Mouse (Mus musculus) midbrain, postnatal 0 days (tissue): ENCODE data around the gene Twf2. TPM values are rescaled to one million over a fixed set of nuclear protein-coding genes. Genes with fewer than 3 reads are reported as not detected.

Source experiments
- ATAC-seq: fragments of 200-750 bp; cut with Nextera tagmentation; 2 replicates; pipeline ENCODE4 v1.8.0; 2017; ENCODE audit warnings: moderate number of reproducible peaks, mild to moderate bottlenecking, moderate TSS enrichment, moderate library complexity; ENCODE audit not compliant: low FRiP score
- DNase-seq: peaks from one replicate; pipeline ENCODE4 v3.0.0-alpha.2; 2015; ENCODE audit warnings: low spot score
- H3K27ac ChIP-seq: fragments of 300-500 bp; sonication (generic); 2 replicates; pipeline ENCODE4 v1.5.1; 2014; ENCODE audit warnings: low read depth, mild to moderate bottlenecking, low read length, mixed read lengths
- H3K27me3 ChIP-seq: fragments of 300-500 bp; sonication (generic); 2 replicates; pipeline ENCODE4 v1.6.1; 2014; ENCODE audit warnings: low read length, control low read depth, mixed read lengths; ENCODE audit not compliant: insufficient read depth
- H3K36me3 ChIP-seq: fragments of 300-500 bp; sonication (generic); 2 replicates; pipeline ENCODE4 v1.6.1; 2014; ENCODE audit warnings: low read length, control low read depth, mixed read lengths; ENCODE audit not compliant: insufficient read depth
- H3K4me1 ChIP-seq: fragments of 300-500 bp; sonication (generic); 2 replicates; pipeline ENCODE4 v1.6.1; 2014; ENCODE audit warnings: mild to moderate bottlenecking, control low read depth, antibody characterized with exemption, low read length, mixed read lengths; ENCODE audit not compliant: insufficient read depth
- H3K4me2 ChIP-seq: fragments of 300-500 bp; sonication (generic); 2 replicates; pipeline ENCODE4 v1.6.1; 2014; ENCODE audit warnings: low read depth, mild to moderate bottlenecking, low read length, mixed read lengths; ENCODE audit not compliant: poor library complexity, severe bottlenecking
- H3K4me3 ChIP-seq: fragments of 300-500 bp; sonication (generic); 2 replicates; pipeline ENCODE4 v1.5.1; 2014; ENCODE audit warnings: low read depth, mild to moderate bottlenecking, low read length, moderate library complexity
- H3K9ac ChIP-seq: fragments of 300-500 bp; sonication (generic); replicated peaks from 2 replicates; pipeline ENCODE4 v1.6.1; 2014; ENCODE audit warnings: mild to moderate bottlenecking, low read length, moderate library complexity, mixed read lengths; ENCODE audit not compliant: poor library complexity, severe bottlenecking
- H3K9me3 ChIP-seq: fragments of 300-500 bp; sonication (generic); 2 replicates; pipeline ENCODE4 v1.6.1; 2016; ENCODE audit warnings: low read length, control low read depth
- CTCF ChIP-seq: IDR thresholded peaks from 2 replicates; pipeline ENCODE4 v1.5.1; 2016; ENCODE audit warnings: antibody characterized with exemption, mild to moderate bottlenecking
- whole genome bisulfite sequencing: fragments of 180-500 bp; shearing (Covaris S2); extraction: QIAGEN DNeasy Blood & Tissue Kit; methylation state at CpG from one replicate; pipeline ENCODE4 v1.1.7; 2014; 5-methylcytosine and 5-hydroxymethylcytosine counted together
- polyA plus RNA-seq: library from polyadenylated mRNA; unstranded; fragments of >200 nt; fragmentation: Nextera tagmentation; extraction: Ambion mirVana; gene quantifications from 2 replicates; pipeline ENCODE4 v1.2.1, GENCODE M21; 2015
- total RNA-seq: library from RNA; depleted of rRNA; stranded (reverse); fragments of >200 nt; gene quantifications from 2 replicates; pipeline ENCODE4 v1.2.3, GENCODE M21; 2014

The Twf2 gene
- total and polyA plus RNA-seq, 2 experiments from 2014 or later: 41.6 to 78.3 TPM

- DNase-seq (no peak), ATAC-seq (no peak)
- Histone ChIP-seq H3K9ac (no peak overlapping the region), H3K27me3 (no peaks in the 10 kb centered on the region), H3K4me1 (peaks cover 6% of the 10 kb centered on the region), H3K36me3 (peaks cover 53% of the 10 kb centered on the region), H3K4me3 (no peak overlapping the region), H3K27ac (no peak overlapping the region), H3K4me2 (no peak overlapping the region), H3K9me3 (no peaks in the 10 kb centered on the region)
- TF ChIP-seq CTCF: no peak; the same call in 1 of the 2 replicates
- 91% methylated on average over 10 of the region's 10 CpGs for WGBS
Measured at GRCm38 (mm10) chr9:106241541-106242164, 38.7 kb downstream of the Twf2 start.

DNA sequence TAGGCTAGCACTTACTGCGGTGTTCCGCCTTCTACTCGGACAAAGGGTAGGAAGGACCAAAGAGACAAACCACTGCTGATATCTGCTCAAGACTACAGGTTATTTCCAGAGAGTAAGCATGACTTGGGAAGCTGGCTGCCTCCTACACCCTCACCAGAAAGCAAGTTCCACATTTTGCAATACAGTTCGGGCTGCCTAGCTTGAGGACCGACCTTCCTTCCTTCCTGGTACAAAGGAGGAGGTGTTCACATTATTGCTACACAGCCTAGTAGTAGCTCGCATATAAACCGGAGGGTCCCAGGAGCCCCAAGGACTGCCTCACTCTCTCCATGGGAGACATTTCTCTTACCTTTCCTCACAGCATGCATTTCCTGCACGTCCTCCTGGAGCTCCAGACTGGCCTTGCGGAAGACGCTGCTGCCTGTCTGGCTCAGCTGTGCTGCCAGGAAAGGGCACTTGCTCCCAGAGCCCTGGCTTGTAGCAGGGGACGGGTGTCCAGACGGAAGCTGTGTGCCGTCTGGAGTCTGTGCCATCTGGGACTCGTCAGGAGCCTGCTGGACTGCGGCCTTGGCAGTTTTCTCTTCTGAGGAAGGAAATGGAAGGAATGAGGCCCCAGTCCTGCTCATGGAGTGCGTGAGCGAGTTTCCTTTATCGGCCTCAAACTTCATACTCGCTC lies 40.0 kb downstream of the Twf2 start:
- no peak for ATAC-seq
- H3K4me1 ChIP-seq: peaks cover 9% of the 10 kb centered on the region
- no peak overlapping the region for H3K9ac ChIP-seq
- H3K27me3 ChIP-seq: no peaks in the 10 kb centered on the region
- 85% methylated on average over 19 of the region's 19 CpGs for WGBS
- no peak for TF ChIP-seq CTCF
- H3K27ac ChIP-seq: no peak overlapping the region
- no peaks in the 10 kb centered on the region for H3K9me3 ChIP-seq
- no peak overlapping the region for H3K4me3 ChIP-seq
- no peak for DNase-seq
- H3K36me3 ChIP-seq: peaks cover 41% of the 10 kb centered on the region
- H3K4me2 ChIP-seq: no peak overlapping the region

DNA sequence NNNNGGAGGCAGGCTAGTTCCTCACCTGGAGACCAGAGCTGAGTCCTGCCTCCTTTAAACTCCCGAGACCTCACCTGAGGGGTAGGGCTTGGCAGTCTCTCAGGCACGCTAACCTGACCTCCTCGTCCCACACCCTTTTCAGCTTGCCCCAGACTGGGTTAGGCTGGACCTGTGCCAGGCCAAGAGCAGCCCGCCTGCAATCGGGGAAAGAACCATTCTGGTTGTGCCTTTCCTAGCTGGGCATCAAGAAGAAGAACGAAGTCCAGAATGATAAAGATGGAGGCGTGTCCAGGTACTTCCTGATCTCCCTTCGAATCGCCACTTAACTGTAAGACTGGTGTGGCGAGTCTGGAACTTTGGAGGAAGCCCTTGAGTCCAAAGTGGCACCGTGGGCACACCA lies 46.6 kb downstream of the Twf2 start:
- no peak for DNase-seq
- no peak overlapping the region for H3K27ac ChIP-seq
- ATAC-seq: no peak
- no peaks in the 10 kb centered on the region for H3K9me3 ChIP-seq
- no peaks in the 10 kb centered on the region for H3K36me3 ChIP-seq
- no peak overlapping the region for H3K9ac ChIP-seq
- peaks cover 14% of the 10 kb centered on the region for H3K4me1 ChIP-seq
- no peak for TF ChIP-seq CTCF
- 90% methylated on average over 11 of the region's 11 CpGs for WGBS
- H3K27me3 ChIP-seq: no peaks in the 10 kb centered on the region
- no peak overlapping the region for H3K4me3 ChIP-seq
- H3K4me2 ChIP-seq: no peak overlapping the region

- H3K9me3 ChIP-seq: no peaks in the 10 kb centered on the region
- WGBS: 64% methylated on average over 4 of the region's 4 CpGs
- H3K4me1 ChIP-seq: peaks cover 14% of the 10 kb centered on the region
- H3K36me3 ChIP-seq: no peaks in the 10 kb centered on the region
- DNase-seq: no peak
- no peak overlapping the region for H3K9ac ChIP-seq
- H3K4me3 ChIP-seq: no peak overlapping the region
- H3K27me3 ChIP-seq: no peaks in the 10 kb centered on the region
- no peak overlapping the region for H3K27ac ChIP-seq
- H3K4me2 ChIP-seq: no peak overlapping the region
- ATAC-seq: no peak
- no peak for TF ChIP-seq CTCF
Measured at GRCm38 (mm10) chr9:106250245-106250644, 47.3 kb downstream of the Twf2 start.

GRCm38 (mm10) chr9:106251066-106251465 lies 48.2 kb downstream of the Twf2 start:
- 71% methylated on average over 8 of the region's 8 CpGs for WGBS
- no peak overlapping the region for H3K9ac ChIP-seq
- no peak for ATAC-seq
- peaks cover 14% of the 10 kb centered on the region for H3K4me1 ChIP-seq
- no peaks in the 10 kb centered on the region for H3K36me3 ChIP-seq
- H3K9me3 ChIP-seq: no peaks in the 10 kb centered on the region
- DNase-seq: no peak
- no peak overlapping the region for H3K4me3 ChIP-seq
- TF ChIP-seq CTCF: no peak
- no peak overlapping the region for H3K4me2 ChIP-seq
- H3K27me3 ChIP-seq: no peaks in the 10 kb centered on the region
- no peak overlapping the region for H3K27ac ChIP-seq

DNA sequence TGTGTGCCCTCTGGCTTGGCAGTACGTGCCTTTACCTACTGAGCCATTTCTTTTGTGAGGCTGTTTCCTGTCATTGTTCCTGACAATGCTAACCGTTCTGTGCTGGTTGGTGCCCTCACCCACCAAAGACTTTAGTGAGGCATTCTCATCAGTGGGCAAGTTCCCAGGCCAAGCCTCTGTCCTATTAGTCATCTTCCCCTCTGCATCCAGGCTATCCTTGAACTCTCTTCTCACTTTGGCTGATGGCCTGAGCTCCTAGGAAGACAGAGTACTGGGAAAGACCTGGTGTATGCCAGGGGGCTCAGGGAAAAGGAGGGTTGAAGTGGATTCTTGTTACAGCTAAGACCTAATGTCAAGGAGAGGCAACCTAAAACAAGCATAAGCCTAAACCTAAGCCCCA lies 51.1 kb downstream of the Twf2 start:
- Histone ChIP-seq H3K4me2 (no peak overlapping the region), H3K9me3 (no peaks in the 10 kb centered on the region), H3K27ac (no peak overlapping the region), H3K36me3 (no peaks in the 10 kb centered on the region), H3K27me3 (no peaks in the 10 kb centered on the region), H3K4me1 (no peaks in the 10 kb centered on the region), H3K4me3 (no peak overlapping the region), H3K9ac (no peak overlapping the region)
- no peak for TF ChIP-seq CTCF
- ATAC-seq (no peak), DNase-seq (no peak)
- 88% methylated on average over 2 of the region's 2 CpGs for WGBS
